Mouse (Mus musculus) right cerebral cortex, postnatal 36 days (tissue): ENCODE data around the gene Rfesd.

Source experiments
- DNase-seq, 2 experiments: peaks; one replicate each; pipeline ENCODE4 v3.0.0; 2022; ENCODE audit warnings: low spot score in 2 of 2, mixed read lengths in 1 of 2

The Rfesd gene

DNA sequence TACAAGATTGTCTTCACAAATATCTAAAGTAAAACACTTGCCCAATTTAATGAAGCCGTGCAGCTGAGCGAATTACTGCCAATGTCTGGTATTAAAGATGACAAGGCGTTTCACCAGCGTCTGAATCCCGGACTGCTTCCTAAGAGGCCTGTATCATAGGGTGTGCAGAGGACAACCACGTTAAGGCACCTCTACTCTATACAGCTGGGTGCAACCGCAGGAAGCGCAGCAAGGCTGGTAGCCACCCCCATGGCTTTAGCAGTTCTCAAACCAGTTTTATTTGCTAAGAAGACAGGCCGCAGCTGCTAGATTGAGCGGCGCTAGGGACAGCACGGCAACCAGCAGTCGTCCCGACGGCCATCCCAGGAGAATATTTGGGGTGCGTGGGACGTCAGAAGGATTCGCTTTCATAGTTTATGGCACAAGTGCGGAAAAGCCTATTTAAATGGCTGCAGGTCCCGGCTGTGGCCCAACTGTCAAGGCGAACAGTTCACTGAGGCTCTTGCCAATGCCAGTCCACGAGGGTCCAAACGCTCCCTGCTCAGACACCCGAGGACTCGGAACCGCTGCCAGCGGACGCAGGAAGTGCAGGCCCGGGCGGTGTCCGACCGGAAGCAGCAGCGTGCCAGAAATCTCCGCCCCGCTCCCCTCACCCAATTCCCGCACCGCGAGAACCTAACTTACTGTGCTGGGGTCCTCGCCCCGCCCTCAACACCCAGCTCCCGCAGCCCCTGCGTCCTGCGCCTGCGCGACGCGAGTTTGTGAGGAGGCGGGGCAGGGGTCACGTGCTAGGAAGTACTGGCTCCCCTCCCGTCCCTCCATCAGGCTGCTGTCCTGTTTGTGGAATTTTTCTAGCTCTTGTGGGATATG, at the start of gene Rfesd:
Gene Rfesd, minus strand, starts transcription at position 746 of the 870 bp plus-strand sequence.
- peak; percentile 94 to 95 for DNase-seq

DNA sequence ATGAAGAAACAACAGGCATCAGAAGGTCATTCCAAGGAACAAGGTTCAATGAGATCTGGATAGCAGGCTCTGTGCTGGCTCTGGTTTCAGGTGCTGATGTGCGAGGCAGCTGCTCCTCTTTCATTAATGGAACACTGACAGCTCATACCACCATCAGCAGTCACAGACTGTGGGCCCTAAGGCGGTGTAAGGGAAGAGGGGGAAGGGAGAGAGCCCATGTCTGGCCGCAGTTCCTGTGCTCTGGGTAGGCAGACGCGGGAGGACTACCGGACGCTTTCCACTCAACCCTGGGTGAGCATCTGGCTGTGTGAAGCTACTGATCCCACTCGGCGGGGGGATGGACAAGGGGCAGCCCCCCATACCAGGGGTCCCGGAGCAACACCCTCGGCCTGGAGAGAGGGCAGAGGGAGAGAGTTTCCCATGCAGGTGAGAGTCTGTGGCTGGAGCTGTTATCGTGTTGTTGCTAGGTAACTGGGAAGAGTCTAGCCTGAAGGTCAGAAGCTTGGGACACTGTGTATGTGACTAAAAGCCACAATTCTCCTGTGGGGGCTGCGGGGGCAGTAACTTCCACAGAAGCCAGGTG, 45.9 kb upstream of the Rfesd start:
- no peak for DNase-seq

DNA sequence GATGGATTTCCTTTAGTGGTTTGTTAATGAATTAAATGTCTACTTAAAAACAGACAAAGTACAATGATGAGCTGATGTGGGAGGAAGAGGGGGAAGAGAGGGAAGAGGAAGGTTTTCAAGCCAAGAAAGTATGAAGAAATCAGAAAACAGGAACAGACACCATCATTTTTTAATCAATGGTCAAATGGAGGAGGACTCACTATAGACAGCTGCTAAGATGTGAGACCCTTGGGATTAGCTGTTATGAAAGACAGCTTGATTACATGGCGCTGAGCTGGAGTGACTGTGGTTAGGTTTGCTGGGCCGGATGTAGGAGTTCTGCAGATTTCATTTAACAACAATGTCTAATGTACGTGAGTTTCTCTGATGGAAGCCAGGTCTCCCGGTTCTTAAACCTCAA, 45.0 kb upstream of the Rfesd start:
- no peak for DNase-seq

DNA sequence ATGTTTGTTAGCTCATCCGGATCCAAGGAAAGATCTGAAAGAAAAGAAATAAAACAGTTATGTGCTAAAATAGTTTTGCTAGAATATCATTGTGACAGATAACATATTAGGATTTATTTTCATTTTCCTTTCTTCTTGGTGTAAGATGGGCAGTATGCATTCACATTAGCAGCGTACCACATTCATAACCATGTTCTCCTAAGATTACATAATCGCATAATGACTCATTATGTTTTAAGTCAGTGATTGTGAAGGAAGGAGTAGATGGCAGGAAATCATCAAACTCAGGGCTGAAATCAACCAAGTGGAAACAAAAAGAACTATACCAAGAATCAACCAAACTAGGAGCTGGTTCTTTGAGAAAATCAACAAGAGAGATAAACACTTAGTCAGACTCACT, 44.0 kb upstream of the Rfesd start:
- DNase-seq = no peak

DNA sequence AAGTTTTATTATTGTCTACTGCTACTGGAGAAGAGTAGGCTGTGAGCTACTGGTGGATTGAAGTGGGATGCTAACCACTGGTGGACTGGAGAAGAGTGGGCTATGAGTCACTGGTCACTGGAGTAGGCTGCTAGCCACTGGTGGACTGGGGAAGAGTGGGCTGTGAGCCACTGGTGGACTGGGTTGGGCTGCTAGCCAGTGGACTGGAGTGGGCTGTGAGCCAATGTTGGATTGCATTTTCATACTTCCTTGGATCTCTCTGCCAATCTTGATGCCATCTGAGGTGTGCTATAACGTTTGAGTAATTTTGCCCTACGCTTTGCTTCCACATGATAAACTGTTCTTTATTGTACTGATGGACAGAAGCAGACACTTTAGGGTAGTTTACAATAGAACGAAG, 43.6 kb upstream of the Rfesd start:
- no peak for DNase-seq

DNA sequence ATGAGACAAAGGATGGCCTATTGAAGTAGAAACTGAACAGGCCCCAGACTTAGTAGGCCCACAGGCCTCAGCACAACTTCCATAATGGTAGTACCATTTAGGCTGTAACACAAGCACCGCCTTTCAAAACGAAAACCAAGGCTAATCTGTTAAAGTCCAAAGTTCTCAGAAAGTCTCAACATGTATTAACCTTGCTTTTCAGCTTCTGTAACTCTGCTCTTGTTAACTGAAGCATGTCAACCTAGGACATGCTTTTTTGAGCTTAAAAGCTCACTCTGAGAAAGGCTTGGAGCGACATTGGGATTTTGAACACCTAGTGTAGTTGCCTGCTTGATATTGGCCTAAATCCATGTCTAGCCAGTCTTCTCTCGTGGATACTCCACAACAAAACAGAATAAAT, 41.1 kb upstream of the Rfesd start:
- no peak for DNase-seq

DNA sequence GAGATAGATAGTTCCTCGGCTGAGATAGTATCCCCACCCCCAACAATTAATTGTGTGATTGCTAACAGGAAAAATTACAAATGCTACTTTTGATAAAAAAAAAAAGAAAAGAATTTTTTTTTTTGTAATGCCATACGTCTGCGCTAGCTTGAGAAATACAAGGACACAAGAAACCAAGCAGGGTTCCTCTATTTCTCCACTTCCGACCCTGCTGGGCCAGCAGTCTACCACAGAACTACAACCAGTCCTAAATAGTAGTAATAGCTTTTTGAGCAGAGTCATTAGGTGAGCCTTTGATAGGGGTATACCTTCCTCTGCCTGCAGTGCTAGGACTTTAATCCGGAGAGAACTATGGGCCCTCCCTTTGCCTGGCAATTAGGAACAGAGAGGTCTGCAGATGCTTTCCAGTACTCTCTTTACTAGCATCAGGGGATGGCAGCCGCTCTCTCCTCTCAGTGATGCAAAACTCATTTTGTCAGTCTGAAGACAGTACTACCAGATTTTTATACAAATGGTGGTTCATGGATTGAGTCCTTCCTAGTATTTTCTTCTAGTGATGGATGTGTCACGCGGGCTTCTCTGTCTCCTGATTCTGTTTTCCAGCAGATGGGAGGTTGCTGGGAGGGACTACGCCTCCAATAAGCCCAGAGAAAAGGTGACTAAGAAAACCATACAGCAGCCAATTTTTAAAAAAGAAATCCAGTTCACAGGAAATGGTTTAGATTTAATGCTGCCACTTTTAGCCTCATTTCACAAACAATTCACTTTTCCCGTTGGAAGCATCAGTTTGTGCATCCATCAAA, 38.9 kb upstream of the Rfesd start:
- DNase-seq = peak in 1 of 2 experiments; percentile 22

DNA sequence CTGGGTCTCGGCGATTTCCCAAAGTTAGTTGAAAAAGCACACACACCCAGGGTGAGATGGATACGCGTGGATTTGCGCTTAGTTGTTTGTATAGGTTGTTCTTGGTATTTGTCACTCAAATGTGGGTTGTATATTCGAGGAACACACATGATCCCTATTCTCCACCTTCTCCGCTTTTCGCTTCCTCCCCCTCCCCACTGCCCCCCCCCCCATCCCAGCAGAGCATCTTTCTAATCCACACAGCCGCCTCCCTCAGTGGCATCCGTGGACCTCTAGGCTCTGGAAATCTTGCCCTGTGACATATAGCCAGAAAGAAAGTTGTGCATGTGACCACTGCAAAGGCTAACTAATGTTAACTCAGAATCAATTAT, 38.4 kb upstream of the Rfesd start, which contains the start of gene Gpr150:
Gene Gpr150, minus strand, starts transcription at position 101 of the 371 bp plus-strand sequence.
- DNase-seq = no peak

DNA sequence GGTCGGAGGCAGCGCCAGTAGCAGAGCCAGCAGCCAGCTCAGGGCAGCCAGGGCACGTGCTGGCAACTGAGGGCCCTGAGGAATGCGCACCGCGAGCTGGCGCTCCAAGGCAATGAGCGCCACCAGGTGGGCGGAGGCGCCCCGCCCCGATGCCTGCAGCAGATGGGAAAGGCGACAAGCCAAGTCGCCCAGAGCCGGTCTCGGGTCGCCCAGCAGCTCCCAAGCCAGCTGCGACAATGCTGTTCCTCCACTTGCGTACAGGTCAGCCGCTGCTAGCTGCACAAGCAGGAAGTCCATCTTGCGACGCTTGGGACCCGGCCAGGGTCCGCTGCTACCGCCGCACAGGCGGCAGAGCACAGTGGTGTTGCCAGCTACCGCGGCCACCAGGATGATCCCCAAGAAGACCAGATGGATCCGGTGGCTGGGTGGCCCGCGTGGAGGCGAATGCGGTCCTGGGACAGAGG, 37.8 kb upstream of the Rfesd start:
- peak; percentile 64 to 70 for DNase-seq

DNA sequence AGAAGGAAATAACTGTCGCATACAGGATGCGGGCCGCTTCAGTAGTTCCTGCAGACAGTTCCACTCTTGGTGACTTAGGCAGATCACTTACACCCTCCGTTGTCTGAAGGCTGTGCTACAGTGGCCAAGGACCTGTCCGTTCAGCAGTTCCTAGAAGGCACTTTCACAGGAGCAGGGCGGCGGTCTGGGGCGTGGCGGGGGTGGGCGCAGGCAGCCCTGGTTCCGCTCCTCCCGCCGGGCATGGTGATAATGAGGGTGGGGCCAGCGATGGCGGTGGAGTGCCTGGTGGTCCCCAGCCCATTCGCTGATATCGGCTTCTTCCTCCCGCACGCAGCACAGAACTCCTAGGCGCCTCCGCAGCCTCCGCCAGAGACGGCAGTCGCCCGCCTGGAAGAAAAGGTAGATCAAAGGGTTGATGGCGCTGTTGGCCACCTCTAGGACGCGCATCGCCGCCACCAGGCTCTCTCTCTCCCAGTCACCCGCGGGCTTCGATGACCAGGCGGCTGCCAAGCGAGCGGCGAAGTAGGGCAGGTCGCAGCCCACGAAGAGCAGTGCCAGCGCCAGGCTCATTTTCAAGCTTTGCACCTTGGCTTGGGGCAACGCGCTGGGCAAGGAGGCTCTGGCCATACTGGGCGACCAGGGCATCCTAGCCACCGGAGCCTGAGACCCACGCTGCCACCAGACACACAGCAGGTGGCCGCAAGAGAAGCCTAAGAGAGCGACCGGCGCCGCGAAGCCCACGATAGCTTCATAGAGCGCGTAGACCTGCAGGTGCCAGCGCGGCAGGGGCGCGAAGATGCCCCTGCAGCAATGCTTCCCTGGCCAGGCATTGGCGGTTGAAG, 37.1 kb upstream of the Rfesd start:
- peak in 1 of 2 experiments; percentile 7 for DNase-seq

DNA sequence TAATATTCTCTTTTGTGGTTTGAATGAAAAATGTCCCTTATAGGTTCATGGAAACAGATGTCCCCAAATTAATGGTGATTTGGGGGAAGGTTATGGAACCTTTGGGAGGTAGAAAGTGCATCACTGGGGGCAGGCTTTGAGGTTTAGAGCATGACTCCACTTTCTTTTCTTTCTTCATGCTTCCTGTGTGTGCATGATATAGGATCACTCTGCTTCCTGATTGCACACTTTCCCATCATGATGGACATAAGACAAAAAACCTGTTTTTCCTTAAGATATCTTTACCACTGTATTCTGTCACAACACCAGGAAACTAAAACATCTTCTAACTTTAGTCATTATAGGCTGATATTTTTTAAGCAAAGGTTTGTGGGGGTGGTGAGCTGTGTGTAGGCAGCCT, 26.5 kb upstream of the Rfesd start:
- DNase-seq = no peak

DNA sequence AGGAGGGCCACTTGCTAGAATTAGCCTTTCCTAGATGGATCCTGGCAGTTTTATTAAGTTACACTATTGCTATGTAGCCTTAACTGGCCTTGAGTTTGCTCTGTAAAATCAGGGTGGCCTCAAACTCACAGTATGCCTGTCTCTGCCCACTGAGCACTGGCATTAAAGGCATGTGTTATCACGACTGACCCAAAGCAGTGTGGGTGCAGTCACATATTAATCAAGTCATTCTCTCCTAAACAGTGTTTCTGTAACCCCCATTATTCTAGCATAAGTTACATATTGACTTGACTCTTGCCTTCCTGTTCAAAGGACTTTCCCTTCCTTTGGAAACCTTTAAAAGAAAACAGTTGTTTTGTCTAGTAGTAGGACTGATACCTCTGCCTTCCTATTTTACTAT, 23.9 kb upstream of the Rfesd start:
- DNase-seq = no peak

DNA sequence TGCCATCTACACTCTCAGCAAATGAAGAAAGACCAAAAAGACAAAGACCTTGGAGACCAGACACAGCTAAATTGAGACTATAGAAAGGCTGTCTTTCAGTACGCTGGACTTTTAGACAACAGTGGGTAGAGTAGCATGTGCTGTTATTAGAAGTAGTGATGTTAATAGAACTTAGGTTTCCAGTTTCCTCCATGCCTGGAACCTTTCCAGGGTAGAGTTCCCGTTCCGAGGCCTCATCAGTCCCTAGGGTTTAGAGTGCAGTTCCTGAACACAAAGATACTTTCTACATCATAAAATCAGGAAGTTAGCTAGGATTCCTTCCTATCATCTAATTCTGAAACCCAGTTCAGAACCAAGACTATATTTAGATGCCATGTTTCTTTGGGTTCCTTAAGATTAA, 6.1 kb upstream of the Rfesd start:
- DNase-seq = no peak

DNA sequence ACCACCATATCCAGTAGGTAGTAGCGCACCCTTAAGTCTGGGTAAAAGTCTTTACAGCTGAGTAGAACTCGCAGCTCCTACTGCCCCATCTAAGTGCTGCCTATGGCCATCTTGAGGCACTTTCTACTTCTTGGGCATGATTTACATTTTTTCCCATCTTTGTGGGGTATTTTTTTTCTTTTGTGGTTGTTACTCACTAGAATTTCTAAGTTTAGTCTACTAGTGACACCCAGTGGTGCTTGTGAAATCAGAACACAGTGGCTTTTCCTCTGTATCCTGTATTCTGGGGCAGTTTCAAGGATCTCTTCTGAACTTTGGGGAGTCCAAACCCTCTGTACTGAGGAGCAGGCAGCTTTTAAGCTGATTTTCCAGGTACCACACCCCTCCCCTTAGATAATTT, 3.3 kb upstream of the Rfesd start:
- no peak for DNase-seq

DNA sequence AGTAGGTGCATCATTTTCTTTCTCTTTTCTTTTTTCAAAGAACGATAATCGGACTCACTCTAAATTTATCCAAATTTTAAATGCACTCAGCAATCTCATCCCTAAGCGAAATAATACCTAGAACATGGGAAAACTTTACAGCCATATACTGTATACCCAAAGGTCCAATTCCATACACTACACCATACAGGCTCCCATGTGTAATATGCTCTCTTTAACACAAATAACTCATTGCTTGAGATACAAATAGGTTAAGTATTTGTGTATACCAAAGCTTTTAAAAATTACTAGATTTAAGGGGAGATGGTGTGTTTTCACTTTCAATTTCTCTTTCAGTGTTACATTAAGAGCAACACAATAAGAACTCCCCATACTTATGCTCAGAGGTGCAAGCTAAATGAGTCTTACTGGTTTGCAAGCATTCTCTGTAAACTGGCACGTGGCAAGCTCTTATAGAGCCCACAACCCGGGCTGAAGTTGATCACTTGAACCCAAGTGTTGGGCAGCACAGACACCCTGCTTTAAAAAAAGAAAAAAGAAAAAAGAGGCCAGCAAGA, 403 bp upstream of the Rfesd start:
- DNase-seq = no peak

DNA sequence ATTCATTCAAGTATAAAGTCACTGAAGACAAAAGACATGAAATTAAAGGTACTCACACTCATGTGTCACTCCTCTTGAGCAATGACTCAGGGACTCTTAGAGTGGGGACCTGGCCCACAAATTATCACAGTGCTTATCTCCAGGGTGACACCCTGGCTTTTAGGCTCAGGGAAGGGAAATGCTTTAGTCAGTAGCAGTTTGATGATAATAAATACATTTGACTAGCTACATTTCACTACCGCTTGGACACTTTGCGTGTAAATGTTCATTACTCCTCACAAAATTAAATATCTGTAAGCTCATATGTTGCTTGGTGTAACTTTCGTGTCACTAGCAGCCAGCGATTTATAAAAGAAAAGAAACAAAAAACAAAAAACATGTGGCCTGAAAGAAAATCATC, 1.1 kb downstream of the Rfesd start:
- no peak for DNase-seq

DNA sequence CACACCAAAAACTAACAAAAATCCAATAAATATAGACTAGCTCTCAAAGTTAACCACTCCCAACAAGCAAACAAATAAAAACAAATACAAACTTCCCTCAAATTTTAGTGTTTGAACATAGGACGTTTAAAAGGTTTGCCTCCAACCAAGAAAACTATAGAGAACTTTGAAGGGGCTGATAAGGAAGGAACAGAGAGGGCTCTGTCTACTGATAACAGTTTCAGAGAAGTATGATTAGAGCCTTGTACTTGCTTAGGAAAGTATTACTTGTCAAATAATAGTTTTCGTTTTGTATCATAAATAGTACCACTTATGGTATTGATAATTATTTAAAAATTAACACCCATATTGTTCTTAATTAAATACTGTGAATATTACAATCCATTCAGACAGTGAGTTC, 4.0 kb downstream of the Rfesd start:
- DNase-seq = no peak

DNA sequence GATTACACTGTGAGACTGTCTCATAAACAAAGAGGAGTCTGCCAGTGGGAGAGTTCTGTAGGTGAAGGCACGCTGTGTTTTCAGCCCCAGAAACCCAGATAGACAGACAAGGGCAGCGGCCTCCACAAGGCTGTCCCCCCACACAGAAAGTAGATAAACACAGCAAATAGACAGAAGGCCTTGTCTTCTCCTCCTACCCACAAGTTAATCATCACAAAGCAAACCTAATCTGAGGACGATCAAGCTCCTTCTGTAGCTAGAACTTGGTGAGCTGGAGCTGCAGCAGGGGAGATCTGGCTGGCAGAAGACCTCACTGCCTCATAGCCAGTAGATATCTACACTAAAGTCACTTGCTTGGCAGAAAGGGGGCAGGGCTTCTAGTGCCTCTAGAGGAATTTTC, 15.2 kb downstream of the Rfesd start:
- no peak for DNase-seq

DNA sequence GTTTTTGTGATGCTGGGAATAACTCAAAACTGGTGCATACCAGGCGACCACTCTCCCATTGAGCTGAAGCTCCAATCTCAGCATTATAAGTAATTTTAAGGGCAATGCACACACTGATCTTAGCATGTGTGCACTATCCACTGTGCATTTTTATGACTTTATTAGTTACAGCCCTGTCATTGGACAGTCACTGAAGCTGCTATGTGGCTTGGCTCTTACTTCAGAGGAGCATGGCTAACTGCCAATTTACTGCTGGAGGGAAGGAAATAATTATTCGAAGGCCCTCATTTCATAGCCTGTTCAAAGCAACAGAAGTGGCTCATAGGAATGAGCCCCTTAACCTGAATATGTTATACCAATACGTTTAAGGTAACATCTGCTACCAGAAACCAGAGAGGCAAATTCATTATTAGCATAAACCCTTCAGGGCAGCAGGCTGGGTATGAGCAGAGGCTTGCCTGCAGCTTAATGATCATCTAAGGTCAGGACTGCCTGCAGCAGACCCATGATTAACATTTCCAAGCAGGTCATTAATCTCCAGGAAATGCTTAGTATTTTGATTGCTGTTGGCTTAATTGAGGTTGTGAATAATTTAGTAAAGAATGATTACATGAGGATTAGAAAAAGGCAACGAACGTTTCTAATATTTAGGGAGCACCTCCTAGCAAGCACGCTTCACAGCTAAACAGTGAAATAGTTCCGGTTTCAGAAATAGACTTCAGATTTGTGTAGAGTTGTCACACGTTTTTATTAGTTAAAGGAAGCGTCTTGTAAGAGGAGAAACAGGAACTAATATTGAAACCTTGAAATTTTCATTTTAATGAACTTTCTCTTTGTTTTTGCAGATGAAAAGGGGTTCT, 26.1 kb downstream of the Rfesd start:
- DNase-seq = no peak

DNA sequence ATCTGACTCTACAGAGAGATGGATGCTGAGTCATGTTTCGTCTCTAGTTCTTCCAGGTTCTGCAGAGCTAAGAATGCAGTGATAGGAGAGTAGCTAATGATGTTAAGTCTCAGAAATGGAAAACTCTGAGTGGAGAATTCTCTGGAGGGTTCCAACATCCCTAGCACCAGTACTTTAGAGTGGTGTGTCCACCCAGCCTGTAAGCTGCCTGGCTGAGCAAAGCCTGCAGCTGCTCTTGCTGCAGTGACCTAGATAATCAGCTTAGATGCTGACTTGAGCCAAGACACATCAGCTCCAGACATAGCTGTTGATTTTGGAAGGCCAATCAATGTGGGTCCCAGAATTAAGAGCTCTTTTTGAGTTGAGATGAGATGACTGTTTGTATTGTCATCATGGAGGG, 30.4 kb downstream of the Rfesd start:
- DNase-seq = peak in 1 of 2 experiments; percentile 22
